In genomic region chr16:43504556-43504955, GRCm38 (mm10) we compare ENCODE assay signal across 9 mouse cellular contexts.
DNase-seq lines count a peak whose midpoint lies in the region; ATAC-seq lines count a peak whose summit lies in the region.
"Had no signal": no experiment of that assay in that cellular context is flagged by ENCODE, and none has a peak within 500 bp of the region (broad histone marks: within the 10 kb centered on the region; RNA-seq: fewer than 3 reads in every experiment).

No protein-coding gene starts in this region.

- no peak for ATAC-seq in heart, embryonic 14.5 days (ENCODE audit: insufficient number of reproducible peaks, insufficient read depth, low FRiP score, low read depth)
- ATAC-seq in embryonic facial prominence, embryonic 12.5 days (ENCODE audit: insufficient number of reproducible peaks, insufficient read depth, low FRiP score, low TSS enrichment), result no peak
- no peak for ATAC-seq in heart, embryonic 16.5 days (replicated peaks; ENCODE audit: extremely low read depth, insufficient read depth, low FRiP score)
- ATAC-seq in midbrain, embryonic 14.5 days (ENCODE audit: low FRiP score, low TSS enrichment), result no peak
- no peak for ATAC-seq in granulocyte monocyte progenitor cell, adult 5-6 weeks (replicated peaks; ENCODE audit: poor library complexity, severe bottlenecking)

- peak overlapping the region; percentile 44 to 86; a peak in 3 of 4 replicates for H3K27ac ChIP-seq in heart, embryonic 14.5 days (replicated peaks in 1 of 2; ENCODE audit: control insufficient read depth in 1 of 2, insufficient read depth in 1 of 2, low read depth in 2 of 2, low read length in 2 of 2)
- H3K27ac ChIP-seq in embryonic facial prominence, embryonic 12.5 days, result 0 out of 2 replicates have a peak overlapping the region, but pooled peaks have one; percentile 30
- H3K27ac ChIP-seq in heart, embryonic 16.5 days (ENCODE audit: low read length), result peak overlapping the region; percentile 66
- peak overlapping the region; percentile 93 for H3K27ac ChIP-seq in midbrain, embryonic 14.5 days (replicated peaks; ENCODE audit: low read depth, low read length)

- H3K4me1 ChIP-seq in heart, embryonic 14.5 days (ENCODE audit: control insufficient read depth in 2 of 2, insufficient read depth in 2 of 2, low read length in 2 of 2), result peaks cover 10 to 47% of the 10 kb centered on the region in 2 experiments
- H3K4me1 ChIP-seq in embryonic facial prominence, embryonic 12.5 days, result peaks cover 12% of the 10 kb centered on the region
- peaks cover 34% of the 10 kb centered on the region for H3K4me1 ChIP-seq in heart, embryonic 16.5 days (ENCODE audit: control insufficient read depth, insufficient read depth, low read length)
- peaks cover 34% of the 10 kb centered on the region for H3K4me1 ChIP-seq in midbrain, embryonic 14.5 days (ENCODE audit: control insufficient read depth, insufficient read depth, low read length)

- no peaks in the 10 kb centered on the region for H3K27me3 ChIP-seq in heart, embryonic 14.5 days (ENCODE audit: control insufficient read depth, insufficient read depth, low read length)
- no peaks in the 10 kb centered on the region for H3K27me3 ChIP-seq in embryonic facial prominence, embryonic 12.5 days
- H3K27me3 ChIP-seq in heart, embryonic 16.5 days (ENCODE audit: control insufficient read depth, insufficient read depth, low read length), result no peaks in the 10 kb centered on the region
- H3K27me3 ChIP-seq in midbrain, embryonic 14.5 days (ENCODE audit: control insufficient read depth, insufficient read depth, low read length), result no peaks in the 10 kb centered on the region

- H3K4me3 ChIP-seq in heart, embryonic 14.5 days (ENCODE audit: control insufficient read depth in 1 of 2, insufficient read depth in 1 of 2, low read depth in 1 of 2, low read length in 2 of 2), result peak overlapping the region in 1 of 2 experiments; percentile 48; a peak in 3 of 4 replicates
- H3K4me3 ChIP-seq in embryonic facial prominence, embryonic 12.5 days, result no peak overlapping the region
- peak overlapping the region; percentile 60 for H3K4me3 ChIP-seq in heart, embryonic 16.5 days (ENCODE audit: low read length)
- H3K4me3 ChIP-seq in midbrain, embryonic 14.5 days (replicated peaks; ENCODE audit: low read depth, low read length), result peak overlapping the region; percentile 50
- H3K4me3 ChIP-seq: erythroblast, embryonic 14.5 days had no signal

- H3K9ac ChIP-seq in heart, embryonic 14.5 days (ENCODE audit: low read length), result peak overlapping the region; percentile 83
- no peak overlapping the region for H3K9ac ChIP-seq in embryonic facial prominence, embryonic 12.5 days
- H3K9ac ChIP-seq in heart, embryonic 16.5 days (ENCODE audit: low read length), result peak overlapping the region; percentile 82
- H3K9ac ChIP-seq in midbrain, embryonic 14.5 days (replicated peaks; ENCODE audit: low read length), result peak overlapping the region; percentile 71

- no peaks in the 10 kb centered on the region for H3K36me3 ChIP-seq in heart, embryonic 14.5 days (ENCODE audit: control insufficient read depth, insufficient read depth, low read length)
- H3K36me3 ChIP-seq in embryonic facial prominence, embryonic 12.5 days, result no peaks in the 10 kb centered on the region
- H3K36me3 ChIP-seq in heart, embryonic 16.5 days (ENCODE audit: control insufficient read depth, insufficient read depth), result no peaks in the 10 kb centered on the region
- H3K36me3 ChIP-seq in midbrain, embryonic 14.5 days (ENCODE audit: control insufficient read depth, insufficient read depth, low read length), result no peaks in the 10 kb centered on the region

- no peak for DNase-seq in heart, postnatal 4 days
- peak; percentile 51 for DNase-seq in midbrain, embryonic 14.5 days
- DNase-seq in Muller cell, postnatal 12 days (ENCODE audit: inconsistent ontology term), result no peak
- no peak for DNase-seq in embryo, embryonic 9.5 days (ENCODE audit: extremely low spot score)

- peak overlapping the region; percentile 74 for H3K4me2 ChIP-seq in heart, embryonic 14.5 days (ENCODE audit: low read length)
- H3K4me2 ChIP-seq in embryonic facial prominence, embryonic 12.5 days (replicated peaks), result no peak overlapping the region; the same call in 1 of the 2 replicates
- peak overlapping the region; percentile 84 for H3K4me2 ChIP-seq in heart, embryonic 16.5 days (ENCODE audit: low read depth, low read length)
- peak overlapping the region; percentile 81 for H3K4me2 ChIP-seq in midbrain, embryonic 14.5 days (ENCODE audit: low read length)

- no peaks in the 10 kb centered on the region for H3K9me3 ChIP-seq in heart, embryonic 14.5 days (ENCODE audit: control insufficient read depth, low read length)
- no peaks in the 10 kb centered on the region for H3K9me3 ChIP-seq in embryonic facial prominence, embryonic 12.5 days
- H3K9me3 ChIP-seq in heart, embryonic 16.5 days (replicated peaks; ENCODE audit: control insufficient read depth, low read length), result no peaks in the 10 kb centered on the region
- no peaks in the 10 kb centered on the region for H3K9me3 ChIP-seq in midbrain, embryonic 14.5 days (ENCODE audit: control insufficient read depth, low read length)

- WGBS in heart, embryonic 14.5 days, result 25% methylated on average over 1 of the region's 1 CpGs
- WGBS in embryonic facial prominence, embryonic 12.5 days, result 71% methylated on average over 1 of the region's 1 CpGs
- WGBS in heart, embryonic 16.5 days, result 36% methylated on average over 1 of the region's 1 CpGs
- WGBS in midbrain, embryonic 14.5 days, result 0% methylated on average over 1 of the region's 1 CpGs

Comparison
In these comparisons a context has a peak if more than half of its experiments do, and no peak if none do; other contexts are left out.
1. H3K27ac ChIP-seq: peak in every context shown above with its lines; median percentile 93 in midbrain, embryonic 14.5 days; 66 in heart, embryonic 16.5 days; 65 in heart, embryonic 14.5 days; 30 in embryonic facial prominence, embryonic 12.5 days.